Mouse (Mus musculus) ovary, adult 18-20 months (tissue): ENCODE measurements around the gene Sacs.

ENCODE experiments used
- DNase-seq: peaks from one replicate; pipeline ENCODE4 v3.0.0; 2022; ENCODE audit warnings: low spot score, mixed read lengths

Sacs gene

DNA sequence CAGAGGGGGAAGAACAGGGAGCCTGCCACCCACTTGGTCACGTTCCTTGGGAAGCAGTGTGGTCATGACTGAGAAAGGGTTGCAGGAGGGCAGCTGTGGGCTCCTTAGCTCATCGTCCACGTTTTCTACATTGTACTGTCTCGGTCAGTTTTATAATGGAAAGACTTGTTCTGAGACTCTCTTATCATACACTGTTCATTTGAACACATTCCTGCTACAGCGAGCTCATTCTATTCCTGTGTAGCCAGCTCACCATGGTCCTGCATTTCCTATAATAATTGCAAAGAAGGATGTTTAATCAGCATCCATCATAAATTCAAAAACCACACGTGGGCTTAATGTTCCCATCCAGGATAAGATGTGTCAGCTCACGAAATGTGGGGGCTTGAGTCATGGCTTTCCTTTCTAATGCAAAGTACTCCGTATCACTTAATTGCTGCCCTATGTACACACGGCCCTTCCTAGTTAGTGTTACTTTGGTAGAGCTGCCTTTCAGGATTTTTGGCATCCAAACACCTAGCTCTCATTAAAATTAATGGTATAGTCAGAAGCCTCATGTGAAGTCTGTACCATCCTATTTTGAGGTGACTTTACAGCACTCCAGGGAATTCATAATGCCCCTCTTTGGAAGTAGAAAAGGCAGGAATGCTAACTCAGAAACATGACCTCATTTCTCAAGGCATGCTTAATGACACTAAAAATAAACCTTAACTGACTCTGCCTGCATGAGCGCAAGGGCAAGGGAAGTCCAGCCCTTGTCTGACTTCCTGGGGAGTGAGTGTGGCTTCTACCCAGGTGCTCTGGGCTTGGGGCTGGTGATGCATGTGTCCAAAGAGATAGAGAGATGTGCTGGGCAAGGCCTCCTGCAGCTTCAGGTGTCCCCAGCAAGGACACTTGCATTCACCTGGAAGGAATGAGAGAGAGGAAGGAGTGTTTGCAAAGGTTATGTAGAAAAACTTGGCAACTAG is 23.4 kb downstream of the Sacs start:
- no peak for DNase-seq

GRCm38 (mm10) chr14:61164461-61164860 is 26.2 kb downstream of the Sacs start:
- no peak for DNase-seq

GRCm38 (mm10) chr14:61165929-61166328 is 27.7 kb downstream of the Sacs start:
- DNase-seq: no peak

DNA sequence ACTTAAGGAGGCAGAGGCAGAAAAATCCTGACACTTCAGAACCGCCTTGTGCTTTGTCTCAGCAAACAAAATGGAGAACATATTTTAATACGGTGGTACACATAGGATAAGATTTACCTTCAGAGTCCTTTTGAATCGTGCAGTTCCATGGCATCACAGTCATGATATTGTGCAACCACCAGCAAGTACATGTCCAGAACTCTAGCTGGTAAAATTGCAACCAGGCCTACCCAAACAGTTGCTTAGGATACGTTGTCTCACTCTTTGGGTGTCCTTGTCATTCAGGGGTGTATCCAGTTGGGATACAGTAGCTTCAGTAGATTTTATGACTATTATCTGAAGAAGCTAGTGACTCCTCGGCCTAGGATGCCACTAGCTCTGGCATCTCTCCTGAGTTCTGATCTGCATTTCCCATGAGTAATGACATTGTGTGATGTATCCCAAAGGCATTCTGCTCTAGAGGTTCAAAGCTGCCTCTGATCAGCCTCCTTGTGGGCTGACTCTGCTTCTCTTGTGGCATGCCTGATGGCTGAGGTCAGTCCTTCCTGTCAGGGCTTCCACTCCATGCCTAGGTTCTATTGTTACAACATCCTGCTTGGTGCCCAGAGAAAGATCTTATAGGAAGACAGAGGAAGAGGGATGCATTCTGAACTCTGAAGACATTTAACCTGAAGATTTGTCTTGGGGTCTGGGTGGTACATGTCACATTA is 33.2 kb downstream of the Sacs start:
- no peak for DNase-seq

DNA sequence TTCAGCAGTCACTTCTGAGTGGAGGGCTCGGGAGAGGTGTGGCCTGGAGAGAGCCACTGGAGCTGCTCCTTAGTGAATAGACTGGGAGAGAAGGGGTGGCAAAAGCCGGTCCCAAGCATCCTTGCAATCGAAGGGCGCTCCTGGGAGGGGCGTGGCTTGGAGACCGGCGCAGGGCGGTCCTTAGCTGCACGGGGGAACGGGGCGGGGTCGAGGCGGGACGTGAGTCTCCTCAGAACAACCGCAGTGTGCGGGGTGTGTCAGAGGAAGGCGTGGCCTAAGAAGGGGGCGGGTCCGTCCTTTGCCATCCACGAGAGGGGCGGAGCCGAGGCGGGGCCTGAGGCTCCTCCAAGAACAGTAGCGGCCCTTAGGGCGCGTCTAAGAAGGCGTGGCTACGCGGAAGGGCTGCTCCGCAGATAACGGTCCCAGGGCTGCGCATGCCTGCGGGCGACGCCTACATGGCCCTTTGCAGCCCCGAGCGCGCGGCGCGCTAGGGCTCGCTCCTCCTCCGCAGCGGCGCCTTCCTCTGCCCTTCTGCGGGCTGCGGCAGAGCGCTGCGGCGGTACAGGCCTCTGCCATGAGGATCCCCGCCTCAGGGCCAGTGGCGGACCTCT is 34.4 kb downstream of the Sacs start:
- DNase-seq: peak; percentile 99

DNA sequence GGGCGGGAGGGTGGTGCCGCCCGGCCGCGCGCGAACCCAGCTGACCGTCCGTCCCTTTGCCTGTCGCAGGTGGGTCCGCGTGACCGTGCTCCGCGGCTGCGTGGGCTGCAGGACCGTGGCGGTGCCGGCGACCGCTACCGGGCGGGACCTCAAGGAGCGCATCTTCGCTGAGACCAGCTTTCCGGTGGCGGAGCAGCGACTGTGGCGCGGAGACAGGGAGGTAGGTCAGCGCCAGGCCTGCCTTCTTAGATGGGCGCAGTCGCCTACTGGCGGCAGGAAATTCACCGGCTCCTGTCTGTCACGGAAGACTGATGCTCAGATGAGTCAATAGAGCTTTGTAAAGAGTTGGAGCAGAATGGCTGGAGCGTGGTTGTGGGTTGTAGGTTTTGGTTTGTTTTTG is 35.0 kb downstream of the Sacs start:
- no peak for DNase-seq

GRCm38 (mm10) chr14:61191904-61192303 is 53.6 kb downstream of the Sacs start:
- no peak for DNase-seq

DNA sequence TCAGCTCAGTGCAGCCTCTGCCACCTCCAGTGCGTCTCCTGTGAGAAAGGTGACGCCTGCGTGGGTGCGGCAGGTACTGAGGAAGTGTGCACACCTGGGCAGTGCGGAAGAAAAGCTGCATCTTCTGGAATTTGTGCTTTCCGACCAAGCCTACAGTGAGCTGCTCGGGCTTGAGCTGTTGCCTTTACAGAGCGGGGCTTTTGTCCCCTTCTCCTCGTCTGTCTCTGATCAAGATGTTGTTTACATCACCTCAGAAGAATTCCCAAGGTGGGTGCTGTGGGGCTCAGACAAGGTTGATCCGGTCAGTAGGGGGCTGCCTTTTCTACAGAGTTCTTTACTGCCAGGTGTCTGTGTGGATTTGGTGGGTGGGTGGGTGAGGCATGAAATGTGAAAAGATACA is 54.1 kb downstream of the Sacs start:
- DNase-seq: no peak

DNA sequence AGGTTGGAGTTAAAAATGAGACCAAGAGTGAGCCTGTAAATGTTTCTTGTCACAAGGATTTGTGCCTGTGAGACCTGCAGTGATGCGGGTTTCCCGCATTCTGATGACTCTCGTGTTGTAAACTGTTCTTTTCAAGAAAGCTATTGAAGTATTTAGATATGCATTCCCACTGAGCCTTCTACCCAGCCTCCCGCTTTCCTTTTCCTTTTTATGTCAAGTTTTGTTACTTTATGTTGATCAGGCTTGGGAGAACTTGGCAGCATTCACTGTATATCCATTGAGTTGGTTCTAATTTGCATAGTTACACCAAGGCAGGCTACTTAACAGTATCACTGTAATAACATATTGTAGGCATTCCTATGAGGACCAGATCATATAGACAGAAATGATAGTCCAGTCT is 56.2 kb downstream of the Sacs start:
- no peak for DNase-seq

DNA sequence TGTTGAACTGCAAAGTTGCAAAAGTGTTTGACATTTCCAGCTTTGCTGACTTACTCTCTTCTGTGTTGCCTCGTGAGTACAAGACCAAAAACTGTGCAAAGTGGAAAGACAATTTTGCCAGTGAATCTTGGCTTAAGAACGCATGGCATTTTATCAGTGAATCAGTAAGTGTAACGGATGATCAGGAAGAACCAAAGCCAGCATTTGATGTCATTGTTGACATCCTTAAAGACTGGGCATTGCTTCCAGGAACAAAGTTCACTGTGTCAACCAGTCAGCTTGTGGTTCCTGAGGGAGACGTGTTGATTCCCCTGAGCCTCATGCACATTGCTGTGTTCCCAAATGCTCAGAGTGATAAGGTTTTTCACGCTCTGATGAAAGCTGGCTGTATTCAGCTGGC is 71.9 kb downstream of the Sacs start:
- DNase-seq: no peak

DNA sequence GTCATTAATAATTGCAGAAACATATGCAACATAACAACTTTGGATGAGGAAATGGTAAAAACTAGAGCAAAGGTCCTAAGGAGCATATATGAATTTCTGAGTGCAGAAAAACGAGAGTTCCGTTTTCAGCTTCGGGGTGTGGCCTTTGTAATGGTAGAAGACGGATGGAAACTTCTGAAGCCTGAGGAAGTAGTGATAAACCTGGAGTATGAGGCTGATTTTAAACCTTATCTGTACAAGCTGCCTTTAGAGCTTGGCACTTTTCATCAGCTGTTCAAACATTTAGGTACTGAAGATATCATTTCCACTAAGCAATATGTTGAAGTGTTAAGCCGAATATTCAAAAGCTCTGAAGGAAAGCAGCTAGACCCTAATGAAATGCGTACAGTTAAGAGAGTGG is 73.5 kb downstream of the Sacs start:
- no peak for DNase-seq

DNA sequence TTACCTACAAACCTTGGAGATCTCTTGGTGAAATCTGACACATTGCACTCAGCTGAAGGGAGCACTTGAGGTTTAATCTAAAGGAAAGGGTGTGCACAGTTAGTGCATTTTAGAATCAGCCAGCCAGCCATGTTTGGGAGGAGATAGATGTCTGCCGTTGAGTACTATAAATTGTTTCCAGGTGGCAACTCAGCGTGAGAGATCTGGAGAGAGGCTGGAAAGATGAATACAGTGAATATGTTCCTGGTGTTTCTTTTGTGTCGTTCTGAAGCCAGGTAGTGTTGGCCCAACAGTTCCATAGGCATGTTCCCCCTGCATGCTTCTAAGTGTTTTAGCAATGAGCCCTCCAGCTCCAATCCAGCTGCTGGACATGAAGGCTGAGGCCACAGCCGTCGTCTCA is 82.9 kb downstream of the Sacs start:
- DNase-seq: no peak

- DNase-seq: no peak
Observed at GRCm38 (mm10) chr14:61222506-61222905, 84.2 kb downstream of the Sacs start.

DNA sequence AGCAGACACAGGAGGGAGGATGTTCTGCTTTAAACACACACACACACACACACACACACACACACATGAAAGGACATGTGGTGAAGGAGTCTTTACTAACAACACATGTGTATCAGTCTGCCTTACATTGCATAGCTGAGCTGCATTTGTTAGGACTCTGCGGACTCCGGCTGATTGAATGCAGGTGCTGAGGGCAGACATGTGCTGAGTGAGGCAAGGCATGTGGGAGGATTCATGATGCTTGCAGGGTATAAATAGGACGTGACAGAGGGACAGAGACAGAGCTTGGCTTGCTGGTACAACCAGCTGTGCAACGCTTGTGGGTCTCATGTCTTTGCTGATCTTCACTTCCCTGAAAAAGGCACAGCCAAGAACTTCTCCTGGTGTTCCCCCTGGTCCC is 85.5 kb downstream of the Sacs start:
- DNase-seq: no peak

DNA sequence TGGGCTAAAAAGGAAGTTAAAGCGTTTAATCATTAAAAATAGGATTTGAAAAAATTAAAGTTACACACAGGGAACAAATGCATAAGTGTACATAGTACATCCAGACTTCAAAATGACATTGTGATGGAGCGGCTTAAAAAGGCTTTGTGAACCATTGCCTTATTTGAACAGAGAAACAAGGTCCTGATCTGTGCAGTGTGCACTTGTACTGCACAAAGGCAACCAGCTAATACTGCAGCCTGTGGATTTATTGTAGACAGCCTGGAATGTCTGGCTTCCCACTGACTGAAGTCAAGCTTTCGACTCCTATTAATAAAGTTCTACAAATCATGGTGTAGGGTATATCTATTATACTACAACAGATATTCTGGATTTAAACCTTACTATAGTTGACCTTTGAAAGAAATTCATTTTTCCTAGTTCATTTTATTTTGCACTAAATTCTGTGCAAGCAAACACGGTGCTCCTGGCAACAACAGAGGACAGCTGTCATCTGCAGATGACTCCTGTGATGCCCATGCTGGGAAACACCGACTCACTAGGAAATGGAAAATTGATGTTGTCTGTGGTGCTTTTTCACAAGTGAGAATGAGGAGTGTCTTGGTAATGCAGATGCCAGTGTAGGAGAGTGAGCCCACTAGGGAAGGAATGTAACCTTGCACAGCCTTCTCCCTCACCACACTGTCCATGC is 86.3 kb downstream of the Sacs start:
- DNase-seq: no peak

DNA sequence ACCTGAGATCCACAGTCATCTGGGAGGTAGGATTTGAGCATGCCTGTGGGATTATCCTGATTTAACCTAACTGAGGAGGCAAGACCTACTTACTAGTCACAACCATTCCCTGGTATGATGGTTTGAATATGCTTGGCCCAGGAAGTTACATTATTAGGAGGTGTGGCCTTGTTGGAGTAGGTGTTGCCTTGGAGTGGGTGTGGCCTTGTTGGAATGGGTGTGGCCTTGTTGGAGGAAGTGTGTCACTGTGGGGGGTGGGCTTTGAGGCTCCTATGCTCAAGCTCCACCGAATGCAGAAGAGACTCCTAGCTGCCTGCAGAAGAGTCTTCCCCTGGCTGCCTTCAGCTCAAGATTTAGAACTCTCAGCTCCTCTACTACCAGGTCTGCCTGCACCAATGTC is 87.9 kb downstream of the Sacs start:
- DNase-seq: no peak

- DNase-seq: no peak
Observed at GRCm38 (mm10) chr14:61229763-61230162, 91.5 kb downstream of the Sacs start.

GRCm38 (mm10) chr14:61230179-61230578 is 91.9 kb downstream of the Sacs start:
- no peak for DNase-seq

DNA sequence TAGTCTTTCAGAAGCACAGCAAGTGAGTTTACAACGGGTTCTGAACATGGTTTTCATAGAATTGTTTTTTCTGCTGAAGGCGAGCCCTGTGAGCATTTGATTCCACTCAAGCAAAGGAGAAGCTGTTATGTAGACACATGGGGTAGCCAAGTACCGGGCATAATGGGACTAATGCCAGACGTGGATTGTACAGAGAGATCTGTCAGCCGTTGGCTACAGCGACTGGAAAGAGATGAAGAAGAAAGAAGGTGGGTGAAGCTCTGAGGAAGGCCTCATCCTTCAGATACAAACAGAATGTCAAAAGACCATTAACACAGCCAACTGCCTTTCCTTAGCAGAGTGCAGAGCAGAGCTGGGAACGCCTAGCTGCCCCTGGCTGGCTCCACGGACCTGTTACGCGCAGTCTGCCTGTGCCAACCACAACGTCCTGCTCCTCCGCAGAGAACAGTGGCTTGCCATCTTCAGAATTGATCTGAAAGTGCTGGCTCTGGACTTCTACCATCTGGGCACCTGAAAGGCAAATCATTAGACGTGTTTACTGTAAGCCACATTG is 93.8 kb downstream of the Sacs start:
- DNase-seq: no peak

GRCm38 (mm10) chr14:61235846-61236474 is 97.7 kb downstream of the Sacs start:
- no peak for DNase-seq

GRCm38 (mm10) chr14:61237101-61237654 is 98.9 kb downstream of the Sacs start:
- no peak for DNase-seq
